Mouse (Mus musculus): Measurements from ENCODE around the gene Rfx2. TPM values are rescaled to one million over a fixed set of nuclear protein-coding genes. Genes with fewer than 3 reads are reported as not detected.

Rfx2 gene
- polyA plus RNA-seq, 1 experiment from 2014 or later = 3.3 TPM

DNA sequence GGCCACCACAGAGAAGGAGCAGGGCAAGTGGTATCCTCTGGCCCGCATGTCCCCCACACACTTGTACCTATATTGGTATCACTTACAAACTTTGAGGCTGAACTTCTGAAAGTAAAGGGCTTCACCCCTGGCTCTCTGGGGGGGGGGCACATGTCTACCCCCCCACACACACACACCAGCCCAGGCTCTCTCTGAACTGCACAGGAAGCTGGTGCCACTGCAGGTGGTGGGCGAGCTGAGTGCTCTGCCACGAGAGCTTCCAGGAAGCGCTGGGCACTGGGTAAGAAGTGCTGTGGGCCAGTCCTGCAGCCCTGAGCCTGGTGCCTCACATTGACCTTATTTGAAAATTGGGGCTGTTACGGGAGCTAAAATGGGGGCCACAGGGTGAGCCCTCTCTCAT is 12.9 kb upstream of the Rfx2 start:
- ATAC-seq (ENCODE audit: low FRiP score, low TSS enrichment) = no peak
- TF ChIP-seq EP300 (optimal IDR thresholded peaks at IDR 0.05) (no peak), CTCF (IDR thresholded peaks at IDR 0.05; ENCODE audit: low read depth) (no peak)
- 86% methylated on average over 5 of the region's 5 CpGs for WGBS
- no peaks in the 10 kb centered on the region for H3K36me3 ChIP-seq (ENCODE audit: control insufficient read depth, insufficient read depth, low read length)
- no peak overlapping the region for H3K9ac ChIP-seq (ENCODE audit: low read length)
- no peak overlapping the region for H3K27ac ChIP-seq (replicated peaks)
- no peak for DNase-seq (ENCODE audit: low spot score)
- H3K4me2 ChIP-seq (replicated peaks; ENCODE audit: low read depth) = no peak overlapping the region
- H3K9me3 ChIP-seq (ENCODE audit: control insufficient read depth, low read length) = no peaks in the 10 kb centered on the region
- no peak overlapping the region for H3K4me3 ChIP-seq (ENCODE audit: low read depth, low read length)
- no peaks in the 10 kb centered on the region for H3K27me3 ChIP-seq (ENCODE audit: control insufficient read depth, insufficient read depth, low read length)
- no peaks in the 10 kb centered on the region for H3K4me1 ChIP-seq (replicated peaks; ENCODE audit: control insufficient read depth, insufficient read depth)

DNA sequence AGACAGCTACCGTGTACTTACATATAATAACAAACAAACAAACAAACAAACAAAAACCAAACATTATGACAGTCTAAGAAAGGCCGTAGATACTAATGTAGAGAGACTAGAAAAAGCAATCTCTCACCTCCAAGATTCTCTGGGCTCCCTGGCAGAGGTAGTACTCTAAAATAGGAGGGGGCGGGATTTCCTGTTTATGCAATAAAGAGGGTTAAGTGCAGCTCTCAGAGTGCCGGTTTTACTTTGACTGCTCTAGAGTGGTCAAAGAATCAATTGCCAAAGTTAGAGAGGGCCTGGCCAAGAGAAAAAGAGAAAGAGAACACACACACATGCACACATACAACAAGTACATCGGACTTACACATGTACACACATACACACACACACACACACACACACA is 11.4 kb upstream of the Rfx2 start:
- Histone ChIP-seq H3K4me3 (ENCODE audit: low read depth, low read length) (no peak overlapping the region), H3K4me1 (replicated peaks; ENCODE audit: control insufficient read depth, insufficient read depth) (no peaks in the 10 kb centered on the region), H3K9me3 (ENCODE audit: control insufficient read depth, low read length) (no peaks in the 10 kb centered on the region), H3K27ac (replicated peaks) (no peak overlapping the region), H3K36me3 (ENCODE audit: control insufficient read depth, insufficient read depth, low read length) (no peaks in the 10 kb centered on the region), H3K27me3 (ENCODE audit: control insufficient read depth, insufficient read depth, low read length) (no peaks in the 10 kb centered on the region), H3K9ac (ENCODE audit: low read length) (no peak overlapping the region), H3K4me2 (replicated peaks; ENCODE audit: low read depth) (no peak overlapping the region)
- ATAC-seq (ENCODE audit: low FRiP score, low TSS enrichment) = no peak
- no peak for DNase-seq (ENCODE audit: low spot score)
- 70% methylated on average over 5 of the region's 5 CpGs for WGBS
- TF ChIP-seq EP300 (optimal IDR thresholded peaks at IDR 0.05) (no peak), CTCF (IDR thresholded peaks at IDR 0.05; ENCODE audit: low read depth) (no peak)

DNA sequence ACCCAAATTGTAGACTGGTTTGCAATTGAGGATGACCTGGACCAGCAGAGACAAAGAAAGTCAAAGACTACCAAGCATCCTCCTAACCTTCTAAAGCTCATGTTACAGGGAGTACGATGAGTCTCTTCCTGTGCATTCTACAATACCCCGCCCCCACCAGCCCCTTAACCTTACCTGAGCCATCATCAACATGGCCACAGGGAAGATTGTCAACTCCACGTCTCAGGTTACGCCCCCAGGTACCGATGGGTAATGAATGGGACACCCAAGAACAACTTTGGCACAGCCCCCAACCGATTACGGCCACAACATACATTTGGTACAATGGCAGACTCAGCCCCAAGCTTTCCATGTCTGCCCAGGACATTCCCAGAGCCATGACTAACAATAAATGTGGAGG is 9.7 kb upstream of the Rfx2 start:
- Histone ChIP-seq H3K36me3 (ENCODE audit: control insufficient read depth, insufficient read depth, low read length) (no peaks in the 10 kb centered on the region), H3K27me3 (ENCODE audit: control insufficient read depth, insufficient read depth, low read length) (no peaks in the 10 kb centered on the region), H3K4me3 (ENCODE audit: low read depth, low read length) (no peak overlapping the region), H3K4me2 (replicated peaks; ENCODE audit: low read depth) (no peak overlapping the region), H3K27ac (replicated peaks) (no peak overlapping the region), H3K9me3 (ENCODE audit: control insufficient read depth, low read length) (no peaks in the 10 kb centered on the region), H3K4me1 (replicated peaks; ENCODE audit: control insufficient read depth, insufficient read depth) (no peaks in the 10 kb centered on the region), H3K9ac (ENCODE audit: low read length) (no peak overlapping the region)
- TF ChIP-seq EP300 (optimal IDR thresholded peaks at IDR 0.05) (no peak), CTCF (IDR thresholded peaks at IDR 0.05; ENCODE audit: low read depth) (no peak)
- DNase-seq (ENCODE audit: low spot score) (no peak), ATAC-seq (ENCODE audit: low FRiP score, low TSS enrichment) (no peak)
- WGBS = 78% methylated on average over 7 of the region's 7 CpGs

DNA sequence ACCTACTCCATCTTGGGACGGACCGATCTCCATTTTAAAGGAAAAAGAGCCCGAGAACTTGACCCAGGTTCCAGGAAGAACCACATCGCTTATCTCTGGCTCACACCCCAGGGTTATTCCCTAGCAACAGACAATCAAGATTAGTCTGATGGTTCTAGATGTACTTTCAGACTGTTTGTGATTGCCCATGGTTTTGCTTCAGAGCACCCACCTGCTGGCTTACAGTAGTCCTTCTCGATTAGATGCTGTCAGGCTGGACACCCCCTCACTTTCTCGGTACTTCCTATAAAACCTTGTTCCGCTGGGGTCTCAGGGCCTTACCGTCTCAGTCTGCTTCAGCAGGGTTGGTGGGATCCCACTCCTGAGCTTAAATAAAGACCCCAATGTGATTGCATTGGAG is 5.5 kb upstream of the Rfx2 start:
- H3K4me2 ChIP-seq (replicated peaks; ENCODE audit: low read depth) = no peak overlapping the region
- H3K27ac ChIP-seq (replicated peaks) = no peak overlapping the region
- H3K9ac ChIP-seq (ENCODE audit: low read length) = no peak overlapping the region
- no peak overlapping the region for H3K4me3 ChIP-seq (ENCODE audit: low read depth, low read length)
- H3K9me3 ChIP-seq (ENCODE audit: control insufficient read depth, low read length) = no peaks in the 10 kb centered on the region
- WGBS = 89% methylated on average over 8 of the region's 8 CpGs
- DNase-seq (ENCODE audit: low spot score) (no peak), ATAC-seq (ENCODE audit: low FRiP score, low TSS enrichment) (no peak)
- H3K4me1 ChIP-seq (replicated peaks; ENCODE audit: control insufficient read depth, insufficient read depth) = no peaks in the 10 kb centered on the region
- no peaks in the 10 kb centered on the region for H3K27me3 ChIP-seq (ENCODE audit: control insufficient read depth, insufficient read depth, low read length)
- H3K36me3 ChIP-seq (ENCODE audit: control insufficient read depth, insufficient read depth, low read length) = no peaks in the 10 kb centered on the region
- TF ChIP-seq CTCF (IDR thresholded peaks at IDR 0.05; ENCODE audit: low read depth) = no peak
- no peak for TF ChIP-seq EP300 (optimal IDR thresholded peaks at IDR 0.05)

DNA sequence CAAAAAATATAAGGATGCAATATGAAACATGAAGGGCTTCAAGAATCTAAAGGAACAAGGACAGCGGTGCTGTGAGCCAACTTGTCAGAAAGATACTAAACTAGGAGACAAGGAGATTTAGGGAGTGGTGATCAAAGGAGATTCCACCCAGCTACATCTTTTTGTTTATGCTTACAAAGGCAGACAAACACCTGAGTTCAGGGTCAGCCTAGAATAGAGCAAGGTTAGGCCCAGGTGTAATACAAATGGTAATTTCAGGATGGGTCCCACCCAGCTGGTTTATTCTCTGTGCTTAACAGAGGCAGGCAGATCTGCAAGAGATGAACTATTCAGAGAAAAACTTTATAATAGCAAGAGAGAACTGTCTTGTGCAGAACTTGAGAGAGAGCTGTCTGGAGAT is 2.6 kb upstream of the Rfx2 start:
- 89% methylated on average over 1 of the region's 1 CpGs for WGBS
- Histone ChIP-seq H3K36me3 (ENCODE audit: control insufficient read depth, insufficient read depth, low read length) (no peaks in the 10 kb centered on the region), H3K9ac (ENCODE audit: low read length) (no peak overlapping the region), H3K4me1 (replicated peaks; ENCODE audit: control insufficient read depth, insufficient read depth) (0 out of 2 replicates have a peak, but pooled peaks cover 3% of the 10 kb centered on the region), H3K4me2 (replicated peaks; ENCODE audit: low read depth) (no peak overlapping the region), H3K4me3 (ENCODE audit: low read depth, low read length) (no peak overlapping the region), H3K27ac (replicated peaks) (no peak overlapping the region), H3K9me3 (ENCODE audit: control insufficient read depth, low read length) (no peaks in the 10 kb centered on the region), H3K27me3 (ENCODE audit: control insufficient read depth, insufficient read depth, low read length) (no peaks in the 10 kb centered on the region)
- no peak for DNase-seq (ENCODE audit: low spot score)
- TF ChIP-seq EP300 (optimal IDR thresholded peaks at IDR 0.05) = no peak
- TF ChIP-seq CTCF (IDR thresholded peaks at IDR 0.05; ENCODE audit: low read depth) = no peak
- no peak for ATAC-seq (ENCODE audit: low FRiP score, low TSS enrichment)

DNA sequence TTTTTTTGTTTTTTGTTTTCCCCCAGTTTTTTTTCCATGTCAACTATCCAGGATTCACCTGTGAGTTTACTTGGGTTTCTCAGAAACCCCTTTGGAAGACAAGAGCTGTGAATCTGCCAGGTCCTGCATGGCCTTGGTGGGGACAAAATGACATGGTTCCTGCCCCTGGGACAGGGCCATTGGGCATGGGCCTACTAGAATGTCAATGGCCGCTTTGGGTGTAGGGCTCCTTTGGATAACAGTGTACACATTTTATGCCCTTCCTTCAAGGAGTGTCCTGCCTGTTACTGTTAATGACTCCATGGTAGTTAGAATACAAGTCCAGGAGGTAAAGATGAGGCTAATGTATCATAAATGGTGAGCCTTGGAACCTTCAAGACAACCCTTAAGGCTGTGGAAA is 2.1 kb upstream of the Rfx2 start:
- ATAC-seq (ENCODE audit: low FRiP score, low TSS enrichment) (no peak), DNase-seq (ENCODE audit: low spot score) (no peak)
- H3K9ac ChIP-seq (ENCODE audit: low read length) = no peak overlapping the region
- no peak overlapping the region for H3K27ac ChIP-seq (replicated peaks)
- H3K4me3 ChIP-seq (ENCODE audit: low read depth, low read length) = no peak overlapping the region
- no peaks in the 10 kb centered on the region for H3K9me3 ChIP-seq (ENCODE audit: control insufficient read depth, low read length)
- 0 out of 2 replicates have a peak, but pooled peaks cover 3% of the 10 kb centered on the region for H3K4me1 ChIP-seq (replicated peaks; ENCODE audit: control insufficient read depth, insufficient read depth)
- no peak overlapping the region for H3K4me2 ChIP-seq (replicated peaks; ENCODE audit: low read depth)
- no peaks in the 10 kb centered on the region for H3K36me3 ChIP-seq (ENCODE audit: control insufficient read depth, insufficient read depth, low read length)
- H3K27me3 ChIP-seq (ENCODE audit: control insufficient read depth, insufficient read depth, low read length) = no peaks in the 10 kb centered on the region
- TF ChIP-seq EP300 (optimal IDR thresholded peaks at IDR 0.05) = no peak
- no peak for TF ChIP-seq CTCF (IDR thresholded peaks at IDR 0.05; ENCODE audit: low read depth)
- WGBS = 86% methylated on average over 1 of the region's 1 CpGs
